Mouse (Mus musculus): ENCODE results near the gene Ctcfl. TPM values are rescaled to one million over a fixed set of nuclear protein-coding genes. Genes with fewer than 3 reads are reported as not detected.

Ctcfl gene
- polyA plus RNA-seq, 1 experiment from 2014 or later, result 0.04 TPM

GRCm38 (mm10) chr2:173049817-173050216, 69.5 kb downstream of the Ctcfl start:
- DNase-seq (ENCODE audit: extremely low spot score, low spot score), result no peak
- Histone ChIP-seq H3K9me3 (no peaks in the 10 kb centered on the region), H3K4me1 (peaks cover 52% of the 10 kb centered on the region), H3K36me3 (replicated peaks) (no peaks in the 10 kb centered on the region), H3K27ac (peak overlapping the region; percentile 54), H3K4me3 (no peak overlapping the region), H3K27me3 (ENCODE audit: poor library complexity, severe bottlenecking) (no peaks in the 10 kb centered on the region)
- 56% methylated on average over 6 of the region's 6 CpGs for WGBS

DNA sequence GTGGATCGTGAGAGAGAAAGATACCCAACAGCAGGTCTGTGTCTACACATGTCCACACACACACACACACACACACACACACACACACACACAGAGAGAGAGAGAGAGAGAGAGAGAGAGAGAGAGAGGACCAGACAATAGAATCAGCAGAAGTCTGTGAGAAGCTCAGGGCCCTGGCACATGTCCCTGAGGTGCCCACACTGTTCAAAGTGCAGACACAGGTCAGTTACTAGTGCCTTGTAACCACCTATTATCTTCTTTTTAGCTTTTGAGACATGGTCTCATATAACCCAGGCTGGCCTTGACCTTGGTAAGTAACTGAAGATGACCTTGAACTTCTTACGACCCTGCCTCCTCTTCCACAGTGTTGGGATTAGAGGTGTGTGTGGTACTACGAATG, 70.1 kb downstream of the Ctcfl start:
- Histone ChIP-seq H3K27me3 (ENCODE audit: poor library complexity, severe bottlenecking) (no peaks in the 10 kb centered on the region), H3K4me1 (peaks cover 52% of the 10 kb centered on the region), H3K4me3 (no peak overlapping the region), H3K9me3 (no peaks in the 10 kb centered on the region), H3K27ac (no peak overlapping the region), H3K36me3 (replicated peaks) (no peaks in the 10 kb centered on the region)
- no peak for DNase-seq (ENCODE audit: extremely low spot score, low spot score)
- 82% methylated on average over 3 of the region's 3 CpGs for WGBS

DNA sequence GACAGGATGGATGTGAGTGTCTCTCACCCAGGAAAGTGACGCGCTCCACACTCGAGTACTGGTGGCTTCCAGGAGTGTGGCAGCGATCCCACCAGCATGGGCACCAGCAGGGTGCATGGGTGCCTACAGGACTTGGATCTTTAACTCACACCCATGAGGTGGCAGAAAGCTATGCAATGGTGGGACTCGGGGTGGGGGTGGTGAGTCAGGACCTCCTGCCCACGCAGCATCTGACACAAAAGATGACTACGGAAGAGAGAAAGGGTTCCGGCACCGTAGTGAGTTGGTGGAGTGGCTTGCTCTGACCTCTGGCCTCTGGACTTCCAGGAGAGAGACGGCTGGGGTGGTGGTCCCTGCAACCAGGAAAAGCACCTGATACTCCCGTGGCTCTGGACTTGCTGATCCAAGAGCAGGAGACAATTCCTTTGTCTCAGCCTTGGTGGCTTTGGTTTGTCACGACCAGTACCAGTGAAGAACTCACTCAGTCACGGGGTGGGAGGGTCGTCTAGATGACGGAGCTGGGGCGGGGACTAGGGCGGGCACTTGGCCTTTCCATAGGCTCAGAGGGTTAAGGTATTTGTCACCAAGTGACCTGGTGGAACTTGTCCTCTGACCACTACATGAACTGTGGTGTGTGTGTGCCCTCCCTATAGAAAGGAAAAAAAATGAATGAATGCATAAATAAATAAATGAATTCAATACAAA, 71.1 kb downstream of the Ctcfl start:
- WGBS, result 59% methylated on average over 17 of the region's 17 CpGs
- Histone ChIP-seq H3K9me3 (no peaks in the 10 kb centered on the region), H3K27ac (0 out of 2 replicates have a peak overlapping the region, but pooled peaks have one; percentile 22), H3K4me1 (peaks cover 53% of the 10 kb centered on the region), H3K27me3 (ENCODE audit: poor library complexity, severe bottlenecking) (no peaks in the 10 kb centered on the region), H3K4me3 (no peak overlapping the region), H3K36me3 (replicated peaks) (no peaks in the 10 kb centered on the region)
- no peak for DNase-seq (ENCODE audit: extremely low spot score, low spot score)

- 59% methylated on average over 5 of the region's 5 CpGs for WGBS
- Histone ChIP-seq H3K9me3 (no peaks in the 10 kb centered on the region), H3K4me3 (no peak overlapping the region), H3K27me3 (ENCODE audit: poor library complexity, severe bottlenecking) (no peaks in the 10 kb centered on the region), H3K27ac (0 out of 2 replicates have a peak overlapping the region, but pooled peaks have one; percentile 22), H3K4me1 (peaks cover 60% of the 10 kb centered on the region), H3K36me3 (replicated peaks) (no peaks in the 10 kb centered on the region)
- DNase-seq (ENCODE audit: extremely low spot score, low spot score), result no peak
These were observed 71.9 kb downstream of the Ctcfl start for GRCm38 (mm10) chr2:173047471-173047870.

DNA sequence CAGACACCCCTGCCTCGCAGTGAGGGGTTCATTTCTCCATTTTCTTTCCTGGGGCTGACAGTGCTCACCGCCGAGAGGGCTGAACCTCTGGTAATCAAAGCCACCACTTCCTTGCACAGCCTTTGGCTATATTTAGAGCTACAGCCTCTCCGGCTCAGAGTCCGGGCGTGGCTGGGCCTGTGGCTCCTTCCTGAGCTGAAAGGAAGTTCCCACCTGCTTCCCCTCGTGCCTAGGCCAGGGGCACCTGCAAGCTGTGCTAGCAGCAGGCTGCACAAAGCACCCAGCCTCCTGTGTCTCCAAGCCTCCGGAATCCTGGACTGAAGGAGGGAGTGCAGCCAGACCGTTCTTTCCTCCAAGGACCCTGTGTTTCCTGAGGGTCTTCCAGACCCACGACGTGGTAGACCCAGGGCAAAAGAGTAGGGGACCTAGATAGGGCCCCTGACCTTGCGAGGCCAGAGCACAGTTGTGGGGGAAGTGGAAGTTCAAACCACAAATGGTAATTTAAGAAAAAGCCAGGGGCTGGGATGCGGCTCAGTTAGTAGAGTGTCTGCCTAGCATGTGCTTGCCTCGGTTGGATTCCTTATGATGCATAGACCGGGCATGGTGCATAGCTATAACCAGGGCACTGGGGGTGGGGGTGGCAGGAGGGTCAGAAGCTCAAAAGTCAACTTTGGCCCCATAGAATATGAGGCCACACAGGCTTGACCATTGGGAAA, 72.6 kb downstream of the Ctcfl start:
- Histone ChIP-seq H3K9me3 (no peaks in the 10 kb centered on the region), H3K36me3 (replicated peaks) (no peaks in the 10 kb centered on the region), H3K27me3 (ENCODE audit: poor library complexity, severe bottlenecking) (no peaks in the 10 kb centered on the region), H3K4me3 (no peak overlapping the region), H3K4me1 (peaks cover 63% of the 10 kb centered on the region), H3K27ac (peak overlapping the region; percentile 48)
- WGBS, result 76% methylated on average over 15 of the region's 15 CpGs
- no peak for DNase-seq (ENCODE audit: extremely low spot score, low spot score)

- Histone ChIP-seq H3K4me3 (no peak overlapping the region), H3K27ac (no peak overlapping the region), H3K9me3 (no peaks in the 10 kb centered on the region), H3K4me1 (peaks cover 41% of the 10 kb centered on the region), H3K36me3 (replicated peaks) (no peaks in the 10 kb centered on the region), H3K27me3 (ENCODE audit: poor library complexity, severe bottlenecking) (no peaks in the 10 kb centered on the region)
- DNase-seq (ENCODE audit: extremely low spot score, low spot score), result no peak
- WGBS, result 82% methylated on average over 18 of the region's 18 CpGs
These were observed 74.9 kb downstream of the Ctcfl start for GRCm38 (mm10) chr2:173044198-173044970.

Other genes with a start within 250 kb of the Ctcfl start
- gene Bmp7, start 179.2 kb downstream of the Ctcfl start, polyA plus RNA-seq (2016; fragmentation: Nextera tagmentation; extraction: Ambion mirVana), result 21.2 and 21.4 TPM in 2 replicates
- gene Spo11, start 141.8 kb downstream of the Ctcfl start, polyA plus RNA-seq (2016; fragmentation: Nextera tagmentation; extraction: Ambion mirVana), result 0.42 and 0.73 TPM in 2 replicates
- gene Rae1, start 119.4 kb downstream of the Ctcfl start, polyA plus RNA-seq (2016; fragmentation: Nextera tagmentation; extraction: Ambion mirVana), result 168 TPM in 2 replicates
- 119 and 123 TPM in 2 replicates for gene Rbm38, start 99.0 kb downstream of the Ctcfl start, polyA plus RNA-seq (2016; fragmentation: Nextera tagmentation; extraction: Ambion mirVana)
- not detected in 2 replicates for gene Pck1, start 33.5 kb upstream of the Ctcfl start, polyA plus RNA-seq (2016; fragmentation: Nextera tagmentation; extraction: Ambion mirVana)
- gene Zbp1, start 99.4 kb upstream of the Ctcfl start, polyA plus RNA-seq (2016; fragmentation: Nextera tagmentation; extraction: Ambion mirVana), result not detected in 2 replicates
- gene Pmepa1, start 157.0 kb upstream of the Ctcfl start, polyA plus RNA-seq (2016; fragmentation: Nextera tagmentation; extraction: Ambion mirVana), result 1.3 and 1.8 TPM in 2 replicates